Mouse (Mus musculus) cerebellum, adult 2 months (tissue): ENCODE measurements around the gene Stox1.

Source experiments
- CTCF ChIP-seq: fragments of 200-500 bp; IDR thresholded peaks from 2 replicates; pipeline ENCODE4 v1.5.1; 2011; ENCODE audit warnings: low read depth, mild to moderate bottlenecking, control low read depth, low read length, moderate library complexity, borderline replicate concordance; ENCODE audit not compliant: insufficient read depth
- POLR2A ChIP-seq: fragments of 200-500 bp; IDR thresholded peaks from 2 replicates; pipeline ENCODE4 v1.6.1; 2011; ENCODE audit warnings: low read length, control low read depth, borderline replicate concordance; ENCODE audit not compliant: insufficient read depth

DNA sequence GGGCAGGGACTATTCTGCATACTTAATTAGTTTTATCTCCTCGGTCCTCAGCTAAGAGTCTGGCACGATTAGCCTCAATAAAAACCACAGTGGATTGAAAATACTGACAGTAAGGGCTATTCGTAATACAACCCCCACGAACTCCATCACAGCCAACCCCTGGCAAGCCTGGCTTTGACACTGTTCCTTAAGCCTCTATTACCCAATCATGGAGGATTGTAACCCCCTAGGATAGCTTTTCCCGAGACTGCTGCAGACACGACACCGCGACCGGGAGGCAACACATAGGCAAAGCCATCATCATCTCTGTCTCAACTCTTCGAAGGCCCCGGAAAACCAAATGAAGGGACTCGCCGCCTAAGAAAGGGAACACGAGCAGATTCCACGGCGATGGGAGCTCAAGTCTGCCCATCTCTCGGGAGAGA lies 75.6 kb downstream of the Stox1 start:
- TF ChIP-seq POLR2A (no peak), CTCF (no peak)
